Mouse (Mus musculus) adrenal gland, adult 8-10 months (tissue): Measurements from ENCODE around the gene Rnf152. TPM values are rescaled to one million over a fixed set of nuclear protein-coding genes. Genes with fewer than 3 reads are reported as not detected.

ENCODE experiments used
- DNase-seq: peaks from one replicate; pipeline ENCODE4 v3.0.0; 2022
- total RNA-seq, 4 experiments: library from RNA; stranded (reverse); gene quantifications; 2 replicates each; pipeline ENCODE4 v1.2.4; 2022

The Rnf152 gene
- total RNA-seq, 4 experiments from 2014 or later: 1.3 to 2.2 (median 2.0) TPM

DNA sequence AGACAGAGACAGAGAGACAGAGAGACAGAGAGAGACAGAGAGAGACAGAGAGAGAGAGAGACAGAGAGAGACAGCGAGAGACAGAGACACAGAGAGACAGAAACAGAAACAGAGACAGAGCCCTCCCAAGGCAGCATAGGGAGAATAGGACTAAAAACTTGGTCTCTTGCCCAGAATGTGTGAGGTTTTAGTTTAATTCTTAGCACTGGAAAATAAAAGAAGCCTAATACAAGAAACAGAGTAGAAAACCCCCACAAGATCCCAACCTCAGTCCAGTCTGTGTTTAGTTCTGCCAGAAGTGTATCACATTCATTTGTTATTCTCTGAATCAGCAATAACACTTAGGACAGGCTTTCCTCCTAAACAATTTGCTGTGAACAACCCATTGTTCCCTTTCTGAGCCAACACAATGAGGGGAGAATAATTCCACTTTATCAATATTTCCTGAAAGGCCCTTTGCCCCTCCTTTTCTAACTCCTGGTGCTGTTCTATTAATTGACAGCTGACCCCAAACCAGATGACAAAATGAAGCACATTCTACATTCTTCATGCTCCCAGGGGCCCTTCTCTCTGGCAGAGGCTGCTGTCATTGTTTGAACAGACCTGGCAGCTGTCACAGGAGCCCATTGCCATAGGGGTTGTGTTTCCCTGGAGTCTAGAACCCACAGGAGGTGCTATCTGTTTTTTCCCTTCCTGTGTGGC is 44.5 kb downstream of the Rnf152 start:
- DNase-seq: no peak

DNA sequence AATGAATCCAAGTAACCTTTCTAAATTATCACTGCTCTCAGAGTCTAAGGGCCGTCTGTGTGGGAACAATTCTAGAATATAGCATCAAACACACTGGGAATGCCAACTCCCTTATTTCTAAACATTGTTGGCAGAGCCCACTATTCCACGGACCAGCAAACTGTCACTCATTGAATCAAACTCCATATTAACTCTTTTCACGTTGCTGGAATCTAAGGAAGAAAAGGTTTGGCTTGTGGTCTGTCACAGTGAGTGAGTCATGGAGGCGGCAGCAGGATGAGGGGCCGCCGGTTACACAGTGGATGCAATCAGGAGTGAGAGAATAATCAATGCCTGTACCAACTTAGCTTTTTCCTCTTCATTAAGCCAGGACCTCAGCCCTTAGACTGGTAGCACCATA is 54.3 kb downstream of the Rnf152 start:
- DNase-seq: no peak

- no peak for DNase-seq
These were observed 54.7 kb downstream of the Rnf152 start for GRCm38 (mm10) chr1:105301764-105302163.

GRCm38 (mm10) chr1:105291859-105292258 is 64.7 kb downstream of the Rnf152 start:
- no peak for DNase-seq

DNA sequence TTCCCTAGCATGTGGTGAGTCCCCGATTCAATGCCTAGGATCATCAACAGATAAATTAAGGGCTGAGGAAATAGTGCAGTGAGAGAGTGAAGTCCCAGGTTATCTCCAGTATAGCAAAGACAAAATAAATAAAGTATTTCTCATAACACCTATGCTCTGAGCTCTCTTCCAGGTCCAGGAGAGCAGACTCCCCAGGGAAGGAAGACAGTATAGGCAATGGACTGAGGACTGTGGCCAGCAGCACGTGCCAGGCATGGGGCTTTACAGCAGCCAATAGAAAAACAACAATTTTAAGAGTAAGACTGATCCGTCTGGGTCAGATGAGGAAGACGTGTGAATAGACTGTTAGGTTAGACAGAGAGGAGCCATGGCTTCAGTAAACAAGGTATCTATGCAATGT is 69.0 kb downstream of the Rnf152 start:
- DNase-seq: no peak

DNA sequence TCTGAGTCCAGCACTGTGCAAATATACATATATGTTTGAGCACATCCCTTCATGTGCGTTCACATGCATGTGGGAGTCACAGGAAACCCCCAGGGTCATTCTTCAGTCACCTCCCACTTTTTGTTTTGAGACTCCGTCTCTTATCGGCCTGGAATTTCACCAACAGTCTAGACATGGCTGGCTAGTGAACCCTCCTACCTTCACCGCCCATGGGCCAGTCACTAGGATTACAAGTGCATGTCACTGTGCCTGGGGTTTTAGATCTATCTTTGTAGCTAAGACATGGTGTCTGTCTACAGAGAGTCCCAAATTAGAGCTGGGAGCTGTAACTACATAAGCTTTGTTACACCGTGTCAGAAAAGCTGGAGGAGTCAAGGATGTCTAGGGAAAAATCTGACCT is 69.6 kb downstream of the Rnf152 start:
- no peak for DNase-seq

DNA sequence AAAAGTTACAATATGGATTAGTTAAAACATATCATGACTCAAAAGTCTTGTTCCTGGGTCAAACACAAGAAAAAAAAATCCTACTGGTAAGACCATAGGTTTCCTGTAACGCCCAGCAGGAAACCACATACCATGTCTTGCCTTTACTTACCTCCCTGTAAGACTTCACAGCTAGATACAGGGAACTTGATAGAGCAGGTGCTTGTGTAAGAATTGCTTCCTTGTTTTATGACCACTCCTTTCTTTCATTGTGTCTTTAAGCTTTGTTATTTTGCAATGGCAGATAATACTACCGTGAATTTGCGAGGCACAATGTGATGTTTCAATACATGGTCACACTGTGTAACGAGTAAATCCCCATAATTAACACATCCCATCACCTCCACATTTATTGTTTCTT is 71.5 kb downstream of the Rnf152 start:
- DNase-seq: no peak

- no peak for DNase-seq
These were observed 72.4 kb downstream of the Rnf152 start for GRCm38 (mm10) chr1:105284116-105284515.

GRCm38 (mm10) chr1:105281277-105281676 is 75.2 kb downstream of the Rnf152 start:
- DNase-seq: no peak

GRCm38 (mm10) chr1:105280160-105280559 is 76.3 kb downstream of the Rnf152 start:
- no peak for DNase-seq

DNA sequence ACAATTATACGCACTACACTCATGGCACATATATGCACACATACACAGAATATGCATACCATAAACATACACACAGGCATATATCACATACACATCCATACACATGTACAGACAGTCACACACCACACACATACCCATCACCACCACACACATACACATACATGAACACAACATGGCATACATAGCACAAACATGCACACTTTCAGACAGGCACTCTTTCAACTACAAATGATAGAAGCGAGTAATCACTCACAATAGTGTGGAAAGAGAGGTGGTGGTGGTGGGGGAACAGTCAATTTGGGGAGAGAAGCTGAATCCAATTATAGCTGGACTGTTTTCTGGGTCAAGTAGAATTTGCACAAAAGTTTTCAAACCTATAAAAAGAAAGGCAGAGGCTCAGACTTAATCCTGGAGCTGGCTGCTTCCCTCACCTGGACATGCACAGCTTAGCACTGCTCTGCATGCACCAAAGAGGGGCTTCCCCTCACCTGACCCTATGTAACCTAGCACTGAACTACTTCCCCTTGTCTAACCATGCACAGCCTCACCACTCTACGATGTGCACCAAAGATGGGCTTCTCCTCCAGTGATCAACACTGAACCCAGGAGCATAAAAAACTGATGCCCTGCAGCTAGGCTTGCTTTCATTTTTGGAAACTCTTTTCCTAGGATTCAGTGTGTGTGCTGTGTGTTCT is 81.9 kb downstream of the Rnf152 start:
- DNase-seq: no peak

DNA sequence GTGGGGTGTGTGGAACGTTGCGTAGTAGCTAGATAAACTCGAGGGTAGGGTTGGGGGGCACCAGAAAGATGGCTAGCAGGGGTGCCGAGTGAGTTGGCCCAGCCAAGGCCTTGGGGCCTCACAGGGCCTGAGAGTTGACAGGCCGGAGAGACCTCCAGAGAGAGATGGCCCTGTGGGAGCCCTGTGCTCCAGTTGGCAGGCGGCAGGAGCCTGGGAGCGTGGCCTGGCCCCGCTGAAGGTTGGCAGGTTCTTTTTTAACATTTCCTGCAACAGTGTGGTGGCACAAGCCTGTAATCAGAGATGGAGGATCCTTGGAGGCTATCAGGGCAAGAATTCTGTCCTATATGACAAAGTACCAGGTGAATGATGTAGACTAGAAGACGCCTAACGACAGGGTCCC is 85.4 kb downstream of the Rnf152 start:
- DNase-seq: no peak

DNA sequence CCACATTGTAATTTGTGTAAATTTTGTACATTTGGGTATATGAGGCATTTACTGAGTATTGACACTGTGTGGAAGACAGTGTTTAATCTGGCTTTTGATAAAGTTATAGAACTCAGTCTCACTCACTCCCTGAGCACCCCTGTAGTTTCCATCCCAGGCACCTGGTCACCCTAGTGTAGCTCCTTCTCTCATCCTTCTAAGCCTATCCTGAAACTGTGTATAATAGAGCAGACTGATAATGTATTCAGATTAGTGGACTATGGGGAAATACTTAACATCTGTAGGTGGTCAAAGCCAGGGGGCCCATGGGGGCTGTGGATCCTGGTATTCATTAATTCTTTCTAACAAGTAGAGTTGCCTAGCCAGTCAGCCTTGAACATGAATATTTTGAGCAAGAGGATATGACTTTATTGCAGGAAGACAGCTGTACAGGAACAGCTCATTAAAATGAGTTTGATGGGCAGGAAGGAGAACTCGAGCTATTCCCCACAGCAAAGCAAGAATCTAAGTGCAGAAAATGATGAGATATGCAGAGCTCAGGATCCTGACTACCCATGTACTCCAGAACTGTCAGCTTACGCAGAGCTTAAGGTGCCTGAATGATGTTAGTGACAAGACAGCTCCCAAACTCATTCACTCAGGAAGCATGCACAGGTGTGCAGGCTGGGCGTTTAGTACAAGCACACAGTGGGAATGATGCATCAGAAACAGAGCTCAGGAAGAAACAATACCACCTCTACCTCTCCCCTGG is 93.1 kb downstream of the Rnf152 start:
- no peak for DNase-seq

GRCm38 (mm10) chr1:105260200-105260599 is 96.3 kb downstream of the Rnf152 start:
- DNase-seq: no peak

DNA sequence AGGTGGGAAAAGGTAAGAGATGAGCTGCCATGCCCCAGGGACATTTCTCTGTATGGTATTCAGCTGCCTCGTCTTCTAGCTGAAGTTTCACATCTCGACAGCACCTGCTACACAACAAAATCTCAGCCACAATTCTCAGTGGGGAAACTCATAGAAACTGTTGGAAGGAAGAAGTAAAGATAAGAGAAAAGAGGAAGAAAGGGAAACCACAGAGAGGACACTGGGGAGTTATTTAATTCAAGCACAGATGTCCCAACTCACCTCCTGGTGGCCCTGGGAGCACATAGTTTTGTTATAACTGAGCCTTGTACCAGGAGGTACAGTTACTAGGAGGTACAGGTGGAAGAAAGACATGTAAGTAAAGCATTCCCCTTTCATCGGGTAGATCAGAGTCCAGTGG is 99.3 kb downstream of the Rnf152 start:
- no peak for DNase-seq

DNA sequence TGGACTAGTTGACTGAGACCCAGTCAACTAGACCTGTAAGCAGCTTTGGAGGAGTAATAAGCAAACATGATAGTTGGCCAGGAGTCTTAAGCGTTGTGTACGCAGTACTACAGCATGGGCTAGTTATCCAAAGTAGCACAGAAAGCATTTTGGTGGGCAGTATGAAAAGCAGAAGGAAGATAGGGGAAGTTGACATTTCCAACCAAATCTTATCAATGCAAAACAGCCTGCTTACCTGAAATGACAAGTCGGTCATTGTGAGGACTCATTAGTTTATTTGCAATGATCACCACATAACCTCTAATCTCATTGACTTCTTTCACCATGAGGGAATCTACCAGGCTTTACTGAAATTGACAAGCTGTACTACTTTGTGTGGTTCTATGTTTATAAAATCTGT is 107.3 kb downstream of the Rnf152 start:
- no peak for DNase-seq

- no peak for DNase-seq
These were observed 109.9 kb downstream of the Rnf152 start for GRCm38 (mm10) chr1:105246651-105247050.

- DNase-seq: no peak
These were observed 110.4 kb downstream of the Rnf152 start for GRCm38 (mm10) chr1:105246075-105246574.

- DNase-seq: no peak
These were observed 113.0 kb downstream of the Rnf152 start for GRCm38 (mm10) chr1:105243359-105244142.

GRCm38 (mm10) chr1:105240185-105240584 is 116.3 kb downstream of the Rnf152 start:
- no peak for DNase-seq
